Mouse (Mus musculus) limb, embryonic 13.5 days (tissue): ENCODE results near the gene Dusp13. TPM values are rescaled to one million over a fixed set of nuclear protein-coding genes. Genes with fewer than 3 reads are reported as not detected.

Experiments used
- ATAC-seq: fragments of 200-750 bp; cut with Nextera tagmentation; 2 replicates; pipeline ENCODE4 v1.8.0; 2017; ENCODE audit warnings: low read depth, moderate number of reproducible peaks, moderate TSS enrichment; ENCODE audit not compliant: low FRiP score
- H3K27ac ChIP-seq: fragments of 300-500 bp; sonication (generic); 2 replicates; pipeline ENCODE4 v1.5.1; 2015; ENCODE audit warnings: inconsistent platforms, mild to moderate bottlenecking, moderate library complexity
- H3K27me3 ChIP-seq: fragments of 300-500 bp; sonication (generic); 2 replicates; pipeline ENCODE4 v1.6.1; 2015; ENCODE audit warnings: mild to moderate bottlenecking, inconsistent platforms
- H3K36me3 ChIP-seq: fragments of 300-500 bp; sonication (generic); 2 replicates; pipeline ENCODE4 v1.6.1; 2015; ENCODE audit warnings: inconsistent platforms, mild to moderate bottlenecking, moderate library complexity
- H3K4me1 ChIP-seq: fragments of 300-500 bp; sonication (generic); 2 replicates; pipeline ENCODE4 v1.6.1; 2015; ENCODE audit warnings: inconsistent platforms
- H3K4me2 ChIP-seq: fragments of 300-500 bp; sonication (generic); replicated peaks from 2 replicates; pipeline ENCODE4 v1.6.1; 2015; ENCODE audit warnings: inconsistent platforms, mild to moderate bottlenecking, moderate library complexity
- H3K4me3 ChIP-seq: fragments of 300-500 bp; sonication (generic); 2 replicates; pipeline ENCODE4 v1.5.1; 2015; ENCODE audit warnings: moderate library complexity, mild to moderate bottlenecking, inconsistent platforms
- H3K9ac ChIP-seq: fragments of 300-500 bp; sonication (generic); 2 replicates; pipeline ENCODE4 v1.6.1; 2015; ENCODE audit warnings: mild to moderate bottlenecking, inconsistent platforms
- H3K9me3 ChIP-seq: fragments of 300-500 bp; sonication (generic); 2 replicates; pipeline ENCODE4 v1.6.1; 2016; ENCODE audit warnings: inconsistent platforms
- WGBS: fragments of 180-500 bp; shearing (Covaris S2); methylation state at CpG from one replicate; pipeline ENCODE4 v1.1.7; 2015; 5-methylcytosine and 5-hydroxymethylcytosine counted together
- polyA plus RNA-seq: library from polyadenylated mRNA; unstranded; fragments of >200 nt; fragmentation: Nextera tagmentation; extraction: Ambion mirVana; gene quantifications from 2 replicates; pipeline ENCODE4 v1.2.1, GENCODE M21; 2015

Gene Dusp13
- polyA plus RNA-seq, 1 experiment from 2014 or later = 0.46 TPM

- no peaks in the 10 kb centered on the region for H3K9me3 ChIP-seq
- H3K4me2 ChIP-seq = no peak overlapping the region
- no peaks in the 10 kb centered on the region for H3K27me3 ChIP-seq
- 86% methylated on average over 7 of the region's 7 CpGs for WGBS
- H3K4me3 ChIP-seq = no peak overlapping the region
- H3K36me3 ChIP-seq = no peaks in the 10 kb centered on the region
- no peak overlapping the region for H3K9ac ChIP-seq
- no peak for ATAC-seq
- H3K4me1 ChIP-seq = peaks cover 19% of the 10 kb centered on the region
- H3K27ac ChIP-seq = no peak overlapping the region
Observed at GRCm38 (mm10) chr14:21765754-21766397, 14.9 kb upstream of the Dusp13 start.

GRCm38 (mm10) chr14:21764646-21765045 is 13.7 kb upstream of the Dusp13 start:
- WGBS = 87% methylated on average over 6 of the region's 6 CpGs

GRCm38 (mm10) chr14:21763736-21764135 is 12.8 kb upstream of the Dusp13 start:
- no peak for ATAC-seq
- Histone ChIP-seq H3K9ac (no peak overlapping the region), H3K4me3 (no peak overlapping the region), H3K4me2 (no peak overlapping the region), H3K36me3 (no peaks in the 10 kb centered on the region), H3K27me3 (no peaks in the 10 kb centered on the region), H3K9me3 (no peaks in the 10 kb centered on the region), H3K4me1 (peaks cover 10% of the 10 kb centered on the region), H3K27ac (no peak overlapping the region)
- 89% methylated on average over 3 of the region's 3 CpGs for WGBS

More at GRCm38 (mm10) chr14:21764646-21765045, 13.7 kb upstream of the Dusp13 start:
- Histone ChIP-seq H3K27me3 (no peaks in the 10 kb centered on the region), H3K9ac (no peak overlapping the region), H3K4me2 (no peak overlapping the region), H3K9me3 (no peaks in the 10 kb centered on the region), H3K36me3 (no peaks in the 10 kb centered on the region), H3K4me3 (no peak overlapping the region), H3K4me1 (peaks cover 19% of the 10 kb centered on the region), H3K27ac (no peak overlapping the region)
- no peak for ATAC-seq

- Histone ChIP-seq H3K4me1 (no peaks in the 10 kb centered on the region), H3K4me3 (no peak overlapping the region), H3K9ac (no peak overlapping the region), H3K36me3 (no peaks in the 10 kb centered on the region), H3K27ac (no peak overlapping the region), H3K9me3 (no peaks in the 10 kb centered on the region), H3K4me2 (no peak overlapping the region), H3K27me3 (no peaks in the 10 kb centered on the region)
- WGBS = 71% methylated on average over 9 of the region's 9 CpGs
- ATAC-seq = no peak
Observed at GRCm38 (mm10) chr14:21761560-21761959, 10.6 kb upstream of the Dusp13 start.

- 85% methylated on average over 4 of the region's 4 CpGs for WGBS
- Histone ChIP-seq H3K36me3 (no peaks in the 10 kb centered on the region), H3K9me3 (no peaks in the 10 kb centered on the region), H3K4me1 (peaks cover 19% of the 10 kb centered on the region), H3K27me3 (no peaks in the 10 kb centered on the region), H3K4me2 (no peak overlapping the region), H3K27ac (no peak overlapping the region), H3K9ac (no peak overlapping the region), H3K4me3 (no peak overlapping the region)
- ATAC-seq = no peak
Observed at GRCm38 (mm10) chr14:21753367-21753766, 2.4 kb upstream of the Dusp13 start.

- 92% methylated on average over 3 of the region's 3 CpGs for WGBS
- Histone ChIP-seq H3K9ac (no peak overlapping the region), H3K27me3 (no peaks in the 10 kb centered on the region), H3K4me2 (peak overlapping the region; percentile 88), H3K27ac (no peak overlapping the region), H3K36me3 (no peaks in the 10 kb centered on the region), H3K4me1 (peaks cover 19% of the 10 kb centered on the region), H3K9me3 (no peaks in the 10 kb centered on the region), H3K4me3 (0 out of 2 replicates have a peak overlapping the region, but pooled peaks have one; percentile 93)
- no peak for ATAC-seq
Observed at GRCm38 (mm10) chr14:21752411-21752810, 1.4 kb upstream of the Dusp13 start.

GRCm38 (mm10) chr14:21750008-21750880 is 737 bp downstream of the Dusp13 start, which contains the start of gene Samd8:
Samd8 (plus strand) TSS chr14:21750531.
- Histone ChIP-seq H3K4me3 (peak within 1 kb of the TSS; percentile 93), H3K27me3 (no peaks in the 10 kb centered on the region), H3K4me2 (peak within 1 kb of the TSS; percentile 88), H3K9me3 (no peaks in the 10 kb centered on the region), H3K9ac (peak within 1 kb of the TSS; percentile 90), H3K27ac (peak within 1 kb of the TSS; percentile 81), H3K36me3 (no peaks in the 10 kb centered on the region), H3K4me1 (peaks cover 19% of the 10 kb centered on the region)
- WGBS = 7% methylated on average over 52 of the region's 52 CpGs
- peak; percentile 84 for ATAC-seq

- H3K9me3 ChIP-seq = no peaks in the 10 kb centered on the region
- no peak for ATAC-seq
- no peaks in the 10 kb centered on the region for H3K36me3 ChIP-seq
- no peaks in the 10 kb centered on the region; the same call in 1 of the 2 replicates for H3K27me3 ChIP-seq
- 44% methylated on average over 15 of the region's 15 CpGs for WGBS
- no peak overlapping the region for H3K9ac ChIP-seq
- H3K4me2 ChIP-seq = no peak overlapping the region
- peaks cover 19% of the 10 kb centered on the region for H3K4me1 ChIP-seq
- H3K27ac ChIP-seq = no peak overlapping the region
- H3K4me3 ChIP-seq = no peak overlapping the region
Observed at GRCm38 (mm10) chr14:21748142-21748870, 2.7 kb downstream of the Dusp13 start.

GRCm38 (mm10) chr14:21747436-21748141 is 3.4 kb downstream of the Dusp13 start:
- H3K4me3 ChIP-seq = no peak overlapping the region
- H3K36me3 ChIP-seq = no peaks in the 10 kb centered on the region
- H3K9ac ChIP-seq = no peak overlapping the region
- no peaks in the 10 kb centered on the region for H3K9me3 ChIP-seq
- H3K4me1 ChIP-seq = peaks cover 14% of the 10 kb centered on the region
- no peak overlapping the region for H3K27ac ChIP-seq
- no peaks in the 10 kb centered on the region; the same call in 1 of the 2 replicates for H3K27me3 ChIP-seq
- no peak for ATAC-seq
- WGBS = 75% methylated on average over 14 of the region's 14 CpGs
- no peak overlapping the region for H3K4me2 ChIP-seq

GRCm38 (mm10) chr14:21746846-21747245 is 4.1 kb downstream of the Dusp13 start:
- H3K27me3 ChIP-seq = no peaks in the 10 kb centered on the region; the same call in 1 of the 2 replicates
- H3K9me3 ChIP-seq = no peaks in the 10 kb centered on the region
- H3K4me1 ChIP-seq = peaks cover 11% of the 10 kb centered on the region
- no peak overlapping the region for H3K4me3 ChIP-seq
- H3K36me3 ChIP-seq = no peaks in the 10 kb centered on the region
- no peak overlapping the region for H3K4me2 ChIP-seq
- WGBS = 78% methylated on average over 2 of the region's 2 CpGs
- H3K9ac ChIP-seq = no peak overlapping the region
- H3K27ac ChIP-seq = no peak overlapping the region
- no peak for ATAC-seq

GRCm38 (mm10) chr14:21746251-21746650 is 4.7 kb downstream of the Dusp13 start:
- H3K4me1 ChIP-seq = peaks cover 10% of the 10 kb centered on the region
- no peaks in the 10 kb centered on the region; the same call in 1 of the 2 replicates for H3K27me3 ChIP-seq
- H3K27ac ChIP-seq = no peak overlapping the region
- H3K4me2 ChIP-seq = no peak overlapping the region
- no peaks in the 10 kb centered on the region for H3K36me3 ChIP-seq
- WGBS = 90% methylated on average over 8 of the region's 8 CpGs
- no peak overlapping the region for H3K9ac ChIP-seq
- H3K9me3 ChIP-seq = no peaks in the 10 kb centered on the region
- H3K4me3 ChIP-seq = no peak overlapping the region
- no peak for ATAC-seq
